Mouse (Mus musculus) liver, embryonic 12.5 days (tissue): ENCODE measurements around the gene Mustn1. TPM values are rescaled to one million over a fixed set of nuclear protein-coding genes. Genes with fewer than 3 reads are reported as not detected.
A peak's percentile ranks its signal among the peaks of the same experiment; 100 is the strongest.

Experiments used
- ATAC-seq: fragments of 200-750 bp; cut with Nextera tagmentation; 2 replicates; pipeline ENCODE4 v1.8.0; 2017; ENCODE audit warnings: moderate number of reproducible peaks, mild to moderate bottlenecking, moderate library complexity
- H3K27ac ChIP-seq: fragments of 300-500 bp; sonication (generic); 2 replicates; pipeline ENCODE4 v1.5.1; 2016; ENCODE audit warnings: mild to moderate bottlenecking
- H3K27me3 ChIP-seq: fragments of 300-500 bp; sonication (generic); replicated peaks from 2 replicates; pipeline ENCODE4 v1.6.1; 2016; ENCODE audit warnings: mild to moderate bottlenecking, moderate library complexity
- H3K36me3 ChIP-seq: fragments of 300-500 bp; sonication (generic); 2 replicates; pipeline ENCODE4 v1.6.1; 2016; ENCODE audit warnings: mild to moderate bottlenecking, moderate library complexity
- H3K4me1 ChIP-seq: fragments of 300-500 bp; sonication (generic); 2 replicates; pipeline ENCODE4 v1.6.1; 2016
- H3K4me2 ChIP-seq: fragments of 300-500 bp; sonication (generic); 2 replicates; pipeline ENCODE4 v1.6.1; 2016; ENCODE audit warnings: mild to moderate bottlenecking, moderate library complexity
- H3K4me3 ChIP-seq: fragments of 300-500 bp; sonication (generic); 2 replicates; pipeline ENCODE4 v1.5.1; 2016; ENCODE audit warnings: mild to moderate bottlenecking, moderate library complexity
- H3K9ac ChIP-seq: fragments of 300-500 bp; sonication (generic); 2 replicates; pipeline ENCODE4 v1.6.1; 2016; ENCODE audit warnings: mild to moderate bottlenecking, moderate library complexity
- H3K9me3 ChIP-seq: fragments of 300-500 bp; sonication (generic); replicated peaks from 2 replicates; pipeline ENCODE4 v1.6.1; 2016; ENCODE audit warnings: mild to moderate bottlenecking, moderate library complexity
- WGBS: fragments of 180-500 bp; shearing (Covaris S2); methylation state at CpG from one replicate; pipeline ENCODE4 v1.1.7; 2016; ENCODE audit not compliant: insufficient replicate concordance; 5-methylcytosine and 5-hydroxymethylcytosine counted together
- polyA plus RNA-seq: library from polyadenylated mRNA; unstranded; fragments of >200 nt; fragmentation: Nextera tagmentation; extraction: Ambion mirVana; gene quantifications from 2 replicates; pipeline ENCODE4 v1.2.1, GENCODE M21; 2016

Mustn1 gene
- polyA plus RNA-seq, 1 experiment from 2014 or later = 0.51 TPM

- Histone ChIP-seq H3K4me1 (peaks cover 8% of the 10 kb centered on the region), H3K9me3 (no peaks in the 10 kb centered on the region), H3K27me3 (no peaks in the 10 kb centered on the region), H3K4me3 (no peak overlapping the region), H3K27ac (no peak overlapping the region), H3K36me3 (no peaks in the 10 kb centered on the region; the same call in 1 of the 2 replicates), H3K9ac (no peak overlapping the region), H3K4me2 (no peak overlapping the region)
- ATAC-seq = no peak
- 76% methylated on average over 3 of the region's 3 CpGs for WGBS
Observed at GRCm38 (mm10) chr14:30881718-30882108, 2.7 kb downstream of the Mustn1 start.

- Histone ChIP-seq H3K9me3 (no peaks in the 10 kb centered on the region), H3K4me3 (no peak overlapping the region), H3K9ac (no peak overlapping the region), H3K27me3 (no peaks in the 10 kb centered on the region), H3K27ac (0 out of 2 replicates have a peak overlapping the region, but pooled peaks have one; percentile 26), H3K4me2 (no peak overlapping the region), H3K36me3 (no peaks in the 10 kb centered on the region), H3K4me1 (peaks cover 16% of the 10 kb centered on the region)
- ATAC-seq = no peak
- 17% methylated on average over 3 of the region's 3 CpGs for WGBS
Observed at GRCm38 (mm10) chr14:30885298-30885697, 6.3 kb downstream of the Mustn1 start.

- 66% methylated on average over 3 of the region's 3 CpGs for WGBS
- no peak for ATAC-seq
- Histone ChIP-seq H3K27ac (0 out of 2 replicates have a peak within 1 kb of the TSS, but pooled peaks have one; percentile 26), H3K4me2 (no peak within 1 kb of the TSS), H3K4me3 (no peak within 1 kb of the TSS), H3K9me3 (no peaks in the 10 kb centered on the region), H3K27me3 (no peaks in the 10 kb centered on the region), H3K9ac (no peak within 1 kb of the TSS), H3K36me3 (no peaks in the 10 kb centered on the region), H3K4me1 (peaks cover 14% of the 10 kb centered on the region)
Observed at GRCm38 (mm10) chr14:30886204-30886603, 7.2 kb downstream of the Mustn1 start, which contains the start of gene Itih4. TSS of gene Itih4 (plus strand) at chr14:30886476.

GRCm38 (mm10) chr14:30888271-30888732, 9.3 kb downstream of the Mustn1 start:
- no peaks in the 10 kb centered on the region for H3K27me3 ChIP-seq
- no peaks in the 10 kb centered on the region for H3K36me3 ChIP-seq
- H3K4me1 ChIP-seq = peaks cover 14% of the 10 kb centered on the region
- H3K9me3 ChIP-seq = no peaks in the 10 kb centered on the region
- no peak overlapping the region for H3K27ac ChIP-seq
- H3K9ac ChIP-seq = no peak overlapping the region
- ATAC-seq = peak; percentile 55
- H3K4me3 ChIP-seq = no peak overlapping the region
- H3K4me2 ChIP-seq = peak overlapping the region; percentile 29; the same call in 1 of the 2 replicates
- WGBS = 16% methylated on average over 9 of the region's 9 CpGs

GRCm38 (mm10) chr14:30899972-30900371, 21.0 kb downstream of the Mustn1 start:
- Histone ChIP-seq H3K4me1 (peaks cover 2% of the 10 kb centered on the region; the same call in 1 of the 2 replicates), H3K4me2 (no peak overlapping the region), H3K9me3 (no peaks in the 10 kb centered on the region), H3K9ac (no peak overlapping the region), H3K36me3 (no peaks in the 10 kb centered on the region), H3K27ac (no peak overlapping the region), H3K4me3 (no peak overlapping the region), H3K27me3 (no peaks in the 10 kb centered on the region)
- WGBS = 49% methylated on average over 3 of the region's 3 CpGs
- ATAC-seq = no peak

- H3K4me2 ChIP-seq = no peak overlapping the region
- no peak overlapping the region for H3K9ac ChIP-seq
- no peak for ATAC-seq
- no peaks in the 10 kb centered on the region for H3K27me3 ChIP-seq
- H3K27ac ChIP-seq = no peak overlapping the region
- no peaks in the 10 kb centered on the region for H3K4me1 ChIP-seq
- H3K4me3 ChIP-seq = no peak overlapping the region
- no peaks in the 10 kb centered on the region for H3K36me3 ChIP-seq
- no peaks in the 10 kb centered on the region for H3K9me3 ChIP-seq
- 67% methylated on average over 5 of the region's 5 CpGs for WGBS
Observed at GRCm38 (mm10) chr14:30902628-30903027, 23.6 kb downstream of the Mustn1 start.

- Histone ChIP-seq H3K4me3 (no peak overlapping the region), H3K4me2 (no peak overlapping the region), H3K27ac (no peak overlapping the region), H3K4me1 (no peaks in the 10 kb centered on the region), H3K27me3 (no peaks in the 10 kb centered on the region), H3K9me3 (no peaks in the 10 kb centered on the region), H3K9ac (no peak overlapping the region), H3K36me3 (no peaks in the 10 kb centered on the region)
- WGBS = 50% methylated on average over 3 of the region's 3 CpGs
- no peak for ATAC-seq
Observed at GRCm38 (mm10) chr14:30903036-30903435, 24.0 kb downstream of the Mustn1 start.

- H3K36me3 ChIP-seq = no peaks in the 10 kb centered on the region
- H3K9me3 ChIP-seq = no peaks in the 10 kb centered on the region
- H3K4me2 ChIP-seq = no peak overlapping the region
- no peak overlapping the region for H3K27ac ChIP-seq
- H3K4me1 ChIP-seq = no peaks in the 10 kb centered on the region
- 69% methylated on average over 8 of the region's 8 CpGs for WGBS
- H3K27me3 ChIP-seq = no peaks in the 10 kb centered on the region
- no peak overlapping the region for H3K9ac ChIP-seq
- no peak overlapping the region for H3K4me3 ChIP-seq
- ATAC-seq = no peak
Observed at GRCm38 (mm10) chr14:30904307-30904706, 25.3 kb downstream of the Mustn1 start.

GRCm38 (mm10) chr14:30906001-30906400, 27.0 kb downstream of the Mustn1 start:
- Histone ChIP-seq H3K4me2 (no peak overlapping the region), H3K4me3 (no peak overlapping the region), H3K27ac (no peak overlapping the region), H3K4me1 (no peaks in the 10 kb centered on the region), H3K36me3 (no peaks in the 10 kb centered on the region), H3K27me3 (no peaks in the 10 kb centered on the region), H3K9ac (no peak overlapping the region), H3K9me3 (no peaks in the 10 kb centered on the region)
- 80% methylated on average over 6 of the region's 6 CpGs for WGBS
- ATAC-seq = no peak

- peak; percentile 70 for ATAC-seq
- H3K9ac ChIP-seq = no peak overlapping the region
Observed at GRCm38 (mm10) chr14:30907814-30908265, 28.8 kb downstream of the Mustn1 start.

GRCm38 (mm10) chr14:30911141-30911540, 32.1 kb downstream of the Mustn1 start:
- no peak for ATAC-seq
- H3K27me3 ChIP-seq = no peaks in the 10 kb centered on the region
- no peak overlapping the region for H3K27ac ChIP-seq
- no peak overlapping the region for H3K9ac ChIP-seq
- no peaks in the 10 kb centered on the region for H3K9me3 ChIP-seq
- H3K36me3 ChIP-seq = no peaks in the 10 kb centered on the region
- no peaks in the 10 kb centered on the region for H3K4me1 ChIP-seq
- H3K4me2 ChIP-seq = no peak overlapping the region
- no peak overlapping the region for H3K4me3 ChIP-seq
- 73% methylated on average over 8 of the region's 8 CpGs for WGBS

More at GRCm38 (mm10) chr14:30907814-30908265, 28.8 kb downstream of the Mustn1 start:
- H3K4me1 ChIP-seq = no peaks in the 10 kb centered on the region
- no peak overlapping the region for H3K27ac ChIP-seq
- H3K9me3 ChIP-seq = no peaks in the 10 kb centered on the region
- H3K27me3 ChIP-seq = no peaks in the 10 kb centered on the region
- H3K36me3 ChIP-seq = no peaks in the 10 kb centered on the region
- no peak overlapping the region for H3K4me2 ChIP-seq
- WGBS = 52% methylated on average over 3 of the region's 3 CpGs
- no peak overlapping the region for H3K4me3 ChIP-seq

GRCm38 (mm10) chr14:30912641-30913040, 33.6 kb downstream of the Mustn1 start:
- no peaks in the 10 kb centered on the region for H3K9me3 ChIP-seq
- H3K4me1 ChIP-seq = no peaks in the 10 kb centered on the region
- H3K4me2 ChIP-seq = no peak overlapping the region
- 0 out of 2 replicates have a peak, but pooled peaks cover 3% of the 10 kb centered on the region for H3K27me3 ChIP-seq
- H3K36me3 ChIP-seq = no peaks in the 10 kb centered on the region
- no peak for ATAC-seq
- 68% methylated on average over 8 of the region's 8 CpGs for WGBS
- no peak overlapping the region for H3K27ac ChIP-seq
- H3K4me3 ChIP-seq = no peak overlapping the region
- no peak overlapping the region for H3K9ac ChIP-seq

- no peak overlapping the region for H3K9ac ChIP-seq
- 60% methylated on average over 5 of the region's 5 CpGs for WGBS
Observed at GRCm38 (mm10) chr14:30913404-30913803, 34.4 kb downstream of the Mustn1 start.

More at GRCm38 (mm10) chr14:30913404-30913803, 34.4 kb downstream of the Mustn1 start:
- Histone ChIP-seq H3K27ac (no peak overlapping the region), H3K9me3 (no peaks in the 10 kb centered on the region), H3K4me1 (no peaks in the 10 kb centered on the region), H3K4me2 (no peak overlapping the region), H3K36me3 (0 out of 2 replicates have a peak, but pooled peaks cover 4% of the 10 kb centered on the region), H3K4me3 (no peak overlapping the region), H3K27me3 (0 out of 2 replicates have a peak, but pooled peaks cover 3% of the 10 kb centered on the region)
- no peak for ATAC-seq
